Mouse (Mus musculus): Measurements from ENCODE around the gene Nrp2. TPM values are rescaled to one million over a fixed set of nuclear protein-coding genes. Genes with fewer than 3 reads are reported as not detected.

Nrp2 gene
- polyA plus RNA-seq, 1 experiment: 2.0 TPM

DNA sequence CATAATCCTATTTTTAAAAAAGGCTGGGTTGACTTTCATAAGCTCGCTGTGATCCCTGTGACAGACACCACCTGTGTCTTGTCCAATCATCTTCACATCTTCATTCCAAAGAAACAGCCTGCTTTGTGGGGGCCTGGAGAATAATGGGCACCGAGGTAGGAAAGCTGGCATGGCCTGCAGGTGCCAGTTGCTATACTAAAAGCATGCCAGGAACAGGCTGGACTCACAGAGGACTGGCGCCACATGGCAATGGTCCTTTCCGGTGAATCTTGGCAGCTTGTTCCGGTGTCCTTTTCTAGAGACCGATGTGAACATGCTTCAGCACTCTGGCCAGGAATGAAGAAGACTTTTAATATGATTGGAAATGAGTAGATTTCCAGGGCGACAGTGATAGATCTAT lies 108.1 kb downstream of the Nrp2 start:
- H3K36me3 ChIP-seq (ENCODE audit: control insufficient read depth, insufficient read depth, low read length): no peaks in the 10 kb centered on the region
- no peaks in the 10 kb centered on the region for H3K27me3 ChIP-seq (ENCODE audit: control insufficient read depth, insufficient read depth, low read length)
- TF ChIP-seq CTCF (IDR thresholded peaks at IDR 0.05; ENCODE audit: control insufficient read depth, insufficient read depth, insufficient replicate concordance, low read depth, low read length) (no peak), POLR2A (IDR thresholded peaks at IDR 0.05; ENCODE audit: control insufficient read depth, low read depth, low read length) (no peak)
- no peak overlapping the region for H3K4me3 ChIP-seq (ENCODE audit: control insufficient read depth, low read depth, low read length)
- no peak overlapping the region for H3K27ac ChIP-seq (ENCODE audit: control insufficient read depth, insufficient read depth, low read depth, low read length)
- H3K4me1 ChIP-seq (ENCODE audit: control insufficient read depth, insufficient read depth, low read length): no peaks in the 10 kb centered on the region

DNA sequence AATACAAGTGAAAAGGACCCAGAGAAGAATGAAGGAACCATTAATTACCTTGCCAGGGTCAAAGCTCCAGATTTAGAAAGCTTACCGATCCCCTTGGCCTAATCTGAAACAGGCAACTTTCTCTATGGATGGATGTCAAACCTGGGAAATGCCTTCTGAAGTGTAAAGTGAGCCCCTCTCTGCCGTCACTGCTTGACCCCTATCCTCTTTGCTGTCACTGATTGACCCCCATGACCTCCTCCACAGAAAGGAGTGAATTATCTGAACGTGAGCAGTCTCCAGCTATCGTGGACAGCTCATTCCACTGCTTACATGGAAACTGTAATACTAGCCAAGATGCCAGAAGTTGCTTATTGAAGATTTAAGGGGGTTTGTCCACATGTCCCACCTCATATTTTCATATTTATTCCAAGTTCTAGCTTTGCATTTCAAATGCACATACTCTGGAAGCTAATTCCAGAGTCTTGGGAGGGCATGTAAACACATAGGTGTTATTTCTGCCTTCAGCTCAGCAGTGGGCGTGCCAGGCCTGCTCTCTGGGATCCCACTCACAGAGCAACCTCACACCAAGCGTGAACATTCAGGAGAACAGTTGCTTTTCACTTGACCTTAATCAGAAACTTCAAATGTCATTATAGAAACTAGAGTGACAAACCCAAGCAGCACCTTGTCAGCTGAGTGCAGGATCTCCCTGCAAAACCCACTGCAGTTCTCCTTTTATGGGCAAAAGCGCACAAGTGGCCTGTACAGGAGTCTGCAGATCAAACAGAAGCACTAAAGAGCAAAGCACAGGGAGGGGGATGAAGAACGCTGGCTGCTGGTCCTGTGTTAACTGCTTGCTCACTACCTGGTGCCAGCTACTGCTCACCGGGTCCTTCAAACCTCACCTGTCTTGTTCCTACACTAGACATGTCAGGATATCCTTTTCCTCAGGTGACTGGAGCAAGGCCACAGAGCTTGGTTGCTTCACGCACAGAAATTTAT lies 109.9 kb downstream of the Nrp2 start:
- H3K27ac ChIP-seq (ENCODE audit: control insufficient read depth, insufficient read depth, low read depth, low read length): no peak overlapping the region
- H3K36me3 ChIP-seq (ENCODE audit: control insufficient read depth, insufficient read depth, low read length): no peaks in the 10 kb centered on the region
- no peaks in the 10 kb centered on the region for H3K4me1 ChIP-seq (ENCODE audit: control insufficient read depth, insufficient read depth, low read length)
- no peak for TF ChIP-seq POLR2A (IDR thresholded peaks at IDR 0.05; ENCODE audit: control insufficient read depth, low read depth, low read length)
- no peak for TF ChIP-seq CTCF (IDR thresholded peaks at IDR 0.05; ENCODE audit: control insufficient read depth, insufficient read depth, insufficient replicate concordance, low read depth, low read length)
- H3K4me3 ChIP-seq (ENCODE audit: control insufficient read depth, low read depth, low read length): no peak overlapping the region
- no peaks in the 10 kb centered on the region for H3K27me3 ChIP-seq (ENCODE audit: control insufficient read depth, insufficient read depth, low read length)

GRCm38 (mm10) chr1:62813938-62814337 lies 110.9 kb downstream of the Nrp2 start:
- H3K4me3 ChIP-seq (ENCODE audit: control insufficient read depth, low read depth, low read length): no peak overlapping the region
- no peaks in the 10 kb centered on the region for H3K27me3 ChIP-seq (ENCODE audit: control insufficient read depth, insufficient read depth, low read length)
- no peak for TF ChIP-seq POLR2A (IDR thresholded peaks at IDR 0.05; ENCODE audit: control insufficient read depth, low read depth, low read length)
- TF ChIP-seq CTCF (IDR thresholded peaks at IDR 0.05; ENCODE audit: control insufficient read depth, insufficient read depth, insufficient replicate concordance, low read depth, low read length): no peak
- no peaks in the 10 kb centered on the region for H3K4me1 ChIP-seq (ENCODE audit: control insufficient read depth, insufficient read depth, low read length)
- no peak overlapping the region for H3K27ac ChIP-seq (ENCODE audit: control insufficient read depth, insufficient read depth, low read depth, low read length)
- no peaks in the 10 kb centered on the region for H3K36me3 ChIP-seq (ENCODE audit: control insufficient read depth, insufficient read depth, low read length)

GRCm38 (mm10) chr1:62817566-62817965 lies 114.5 kb downstream of the Nrp2 start:
- no peak for TF ChIP-seq POLR2A (IDR thresholded peaks at IDR 0.05; ENCODE audit: control insufficient read depth, low read depth, low read length)
- TF ChIP-seq CTCF (IDR thresholded peaks at IDR 0.05; ENCODE audit: control insufficient read depth, insufficient read depth, insufficient replicate concordance, low read depth, low read length): no peak
- Histone ChIP-seq H3K4me1 (ENCODE audit: control insufficient read depth, insufficient read depth, low read length) (no peaks in the 10 kb centered on the region), H3K27ac (ENCODE audit: control insufficient read depth, insufficient read depth, low read depth, low read length) (no peak overlapping the region), H3K27me3 (ENCODE audit: control insufficient read depth, insufficient read depth, low read length) (no peaks in the 10 kb centered on the region), H3K4me3 (ENCODE audit: control insufficient read depth, low read depth, low read length) (no peak overlapping the region), H3K36me3 (ENCODE audit: control insufficient read depth, insufficient read depth, low read length) (no peaks in the 10 kb centered on the region)

DNA sequence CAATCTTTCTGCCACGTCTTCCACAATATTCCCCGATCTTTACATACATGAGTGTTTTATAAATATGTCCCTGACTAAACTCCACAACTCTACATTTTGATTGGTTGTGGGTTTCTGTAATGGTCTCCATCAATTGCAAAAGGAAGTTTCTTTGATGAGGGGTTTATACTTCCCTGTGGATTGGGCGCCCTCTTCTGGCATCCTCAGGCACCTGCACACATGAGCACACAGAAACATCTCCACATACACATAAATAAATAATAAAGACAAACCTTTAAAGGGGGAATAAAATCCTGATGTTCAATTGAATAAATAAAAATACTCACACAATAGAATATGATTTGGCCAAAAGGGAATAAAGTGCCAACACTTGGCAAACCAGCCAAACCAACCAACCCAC lies 117.1 kb downstream of the Nrp2 start:
- Histone ChIP-seq H3K27ac (ENCODE audit: control insufficient read depth, insufficient read depth, low read depth, low read length) (no peak overlapping the region), H3K4me1 (ENCODE audit: control insufficient read depth, insufficient read depth, low read length) (no peaks in the 10 kb centered on the region), H3K4me3 (ENCODE audit: control insufficient read depth, low read depth, low read length) (no peak overlapping the region), H3K27me3 (ENCODE audit: control insufficient read depth, insufficient read depth, low read length) (no peaks in the 10 kb centered on the region), H3K36me3 (ENCODE audit: control insufficient read depth, insufficient read depth, low read length) (no peaks in the 10 kb centered on the region)
- TF ChIP-seq POLR2A (IDR thresholded peaks at IDR 0.05; ENCODE audit: control insufficient read depth, low read depth, low read length) (no peak), CTCF (IDR thresholded peaks at IDR 0.05; ENCODE audit: control insufficient read depth, insufficient read depth, insufficient replicate concordance, low read depth, low read length) (peak; percentile 36; the same call in 1 of the 2 replicates)

GRCm38 (mm10) chr1:62821509-62822398 lies 118.7 kb downstream of the Nrp2 start:
- Histone ChIP-seq H3K27ac (ENCODE audit: control insufficient read depth, insufficient read depth, low read depth, low read length) (no peak overlapping the region), H3K36me3 (ENCODE audit: control insufficient read depth, insufficient read depth, low read length) (no peaks in the 10 kb centered on the region), H3K4me3 (ENCODE audit: control insufficient read depth, low read depth, low read length) (no peak overlapping the region), H3K4me1 (ENCODE audit: control insufficient read depth, insufficient read depth, low read length) (no peaks in the 10 kb centered on the region), H3K27me3 (ENCODE audit: control insufficient read depth, insufficient read depth, low read length) (no peaks in the 10 kb centered on the region)
- no peak for TF ChIP-seq POLR2A (IDR thresholded peaks at IDR 0.05; ENCODE audit: control insufficient read depth, low read depth, low read length)
